Mouse (Mus musculus) cortical plate, adult 2 months (tissue): ENCODE data around the gene Kat2a.

Experiments
- CTCF ChIP-seq: fragments of 200-500 bp; IDR thresholded peaks from 2 replicates; pipeline ENCODE4 v1.5.1; 2011; ENCODE audit warnings: mild to moderate bottlenecking, control low read depth, low read length; ENCODE audit not compliant: insufficient read depth; ENCODE audit errors: extremely low read depth
- POLR2A ChIP-seq: fragments of 200-500 bp; IDR thresholded peaks from 2 replicates; pipeline ENCODE4 v1.6.1; 2011; ENCODE audit warnings: mild to moderate bottlenecking, low read length, control low read depth; ENCODE audit not compliant: insufficient read depth; ENCODE audit errors: extremely low read depth

GRCm38 (mm10) chr11:100697921-100698320, 14.3 kb downstream of the Kat2a start:
- no peak for TF ChIP-seq CTCF
- TF ChIP-seq POLR2A, result no peak
